Mouse (Mus musculus) ovary, postnatal 14 days (tissue): ENCODE results near the gene Tcp10b.
A peak's percentile ranks its signal among the peaks of the same experiment; 100 is the strongest.
"Not testable (repeated sequence)": the region's sequence is repeated elsewhere in the genome, so short reads cannot be mapped to it uniquely, and the experiment has no call there.

ENCODE experiments used
- DNase-seq: peaks from one replicate; pipeline ENCODE4 v3.0.0; 2022; ENCODE audit warnings: low spot score

Gene Tcp10b

GRCm38 (mm10) chr17:13060804-13061203, at the start of gene Tcp10b:
TSS of gene Tcp10b (plus strand) at chr17:13061104.
- DNase-seq: not testable (repeated sequence)

- DNase-seq: no peak
These were observed 47.6 kb upstream of the Tcp10b start for GRCm38 (mm10) chr17:13013316-13013715.

GRCm38 (mm10) chr17:13036627-13037192, 24.2 kb upstream of the Tcp10b start:
- not testable (repeated sequence) for DNase-seq

GRCm38 (mm10) chr17:13043846-13044673, 16.8 kb upstream of the Tcp10b start:
- peak; percentile 27 for DNase-seq

GRCm38 (mm10) chr17:13052124-13052813, 8.6 kb upstream of the Tcp10b start, which contains the start of gene Gpr31b:
TSS of gene Gpr31b (minus strand) at chr17:13052296.
- DNase-seq: not testable (repeated sequence)

GRCm38 (mm10) chr17:13062882-13063281, 2.0 kb downstream of the Tcp10b start:
- DNase-seq: not testable (repeated sequence)

- DNase-seq: not testable (repeated sequence)
These were observed 7.0 kb downstream of the Tcp10b start for GRCm38 (mm10) chr17:13067864-13068385.

GRCm38 (mm10) chr17:13069227-13069626, 8.3 kb downstream of the Tcp10b start:
- DNase-seq: not testable (repeated sequence)

- not testable (repeated sequence) for DNase-seq
These were observed 30.6 kb downstream of the Tcp10b start for GRCm38 (mm10) chr17:13091510-13091909.

GRCm38 (mm10) chr17:13092100-13092764, 31.3 kb downstream of the Tcp10b start:
- DNase-seq: not testable (repeated sequence)

GRCm38 (mm10) chr17:13092960-13093359, 32.1 kb downstream of the Tcp10b start:
- not testable (repeated sequence) for DNase-seq

GRCm38 (mm10) chr17:13106563-13106962, 45.7 kb downstream of the Tcp10b start:
- not testable (repeated sequence) for DNase-seq

GRCm38 (mm10) chr17:13112504-13113291, 51.8 kb downstream of the Tcp10b start:
- not testable (repeated sequence) for DNase-seq

GRCm38 (mm10) chr17:13123308-13124038, 62.6 kb downstream of the Tcp10b start:
- not testable (repeated sequence) for DNase-seq

GRCm38 (mm10) chr17:13124241-13124640, 63.3 kb downstream of the Tcp10b start:
- not testable (repeated sequence) for DNase-seq

GRCm38 (mm10) chr17:13129324-13129723, 68.4 kb downstream of the Tcp10b start:
- DNase-seq: not testable (repeated sequence)

- not testable (repeated sequence) for DNase-seq
These were observed 69.0 kb downstream of the Tcp10b start for GRCm38 (mm10) chr17:13129737-13130465.

- DNase-seq: not testable (repeated sequence)
These were observed 70.8 kb downstream of the Tcp10b start, which contains the start of gene Unc93a for GRCm38 (mm10) chr17:13131710-13132109. TSS of gene Unc93a (minus strand) at chr17:13131810.
